Mouse (Mus musculus) ES-E14 (cell line): ENCODE measurements around the gene 4930523C07Rik. TPM values are rescaled to one million over a fixed set of nuclear protein-coding genes. Genes with fewer than 3 reads are reported as not detected.

ENCODE experiments used
- DNase-seq: peaks from one replicate; pipeline ENCODE4 v3.0.0-alpha.2; 2013; ENCODE audit warnings: low read depth, low spot score
- H3K27ac ChIP-seq: 2 replicates; pipeline ENCODE4 v1.5.1; 2012; ENCODE audit warnings: low read depth, mild to moderate bottlenecking, low read length, moderate library complexity, mixed read lengths; ENCODE audit not compliant: poor library complexity, insufficient read depth, severe bottlenecking
- H3K36me3 ChIP-seq: 2 replicates; pipeline ENCODE4 v1.6.1; 2012; ENCODE audit warnings: mild to moderate bottlenecking, low read length, moderate library complexity, mixed read lengths; ENCODE audit not compliant: control insufficient read depth, poor library complexity, insufficient read depth, severe bottlenecking
- H3K4me1 ChIP-seq, 2 experiments: fragments of 150-350 bp in 1 of 2; sonication (generic) in 1 of 2; 2 replicates each; pipeline ENCODE4 v1.6.1; 2012; ENCODE audit warnings: low read length in 2 of 2, mild to moderate bottlenecking in 1 of 2, mixed read lengths in 1 of 2; ENCODE audit not compliant: control insufficient read depth in 2 of 2, insufficient read depth in 2 of 2, poor library complexity in 1 of 2
- H3K4me3 ChIP-seq, 2 experiments: fragments of 150-350 bp in 1 of 2; sonication (generic) in 1 of 2; 2 replicates each; pipeline ENCODE4 v1.5.1; 2012; ENCODE audit warnings: low read length in 2 of 2, low read depth in 1 of 2, mild to moderate bottlenecking in 1 of 2, mixed read lengths in 1 of 2; ENCODE audit not compliant: insufficient read depth in 1 of 2, poor library complexity in 1 of 2, severe bottlenecking in 1 of 2
- H3K9ac ChIP-seq: 2 replicates; pipeline ENCODE4 v1.6.1; 2012; ENCODE audit warnings: low read depth, mild to moderate bottlenecking, low read length, mixed read lengths; ENCODE audit not compliant: poor library complexity, insufficient read depth, severe bottlenecking
- H3K9me3 ChIP-seq: fragments of 150-350 bp; sonication (generic); 2 replicates; pipeline ENCODE4 v1.6.1; 2012; ENCODE audit warnings: low read depth, mild to moderate bottlenecking, low read length; ENCODE audit not compliant: control insufficient read depth, insufficient read depth
- CHD2 ChIP-seq: IDR thresholded peaks from 2 replicates; pipeline ENCODE4 v1.6.1; 2014; ENCODE audit warnings: mild to moderate bottlenecking, low read depth, low read length, inconsistent platforms
- HCFC1 ChIP-seq: IDR thresholded peaks from 2 replicates; pipeline ENCODE4 v1.6.1; 2012; ENCODE audit warnings: low read length, inconsistent platforms, borderline replicate concordance; ENCODE audit not compliant: insufficient read depth
- MAFK ChIP-seq: IDR thresholded peaks from 2 replicates; pipeline ENCODE4 v1.6.1; 2014; ENCODE audit warnings: mild to moderate bottlenecking, low read depth, low read length, inconsistent platforms; ENCODE audit not compliant: insufficient read depth
- ZC3H11A ChIP-seq: IDR thresholded peaks from 2 replicates; pipeline ENCODE4 v1.6.1; 2012; ENCODE audit warnings: low read depth, mild to moderate bottlenecking, inconsistent platforms, low read length, borderline replicate concordance
- ZNF384 ChIP-seq: IDR thresholded peaks from 2 replicates; pipeline ENCODE4 v1.6.1; 2012; ENCODE audit warnings: low read depth, low read length, inconsistent platforms
- in situ Hi-C, 2 experiments: fragments of 600-800 bp; cut with MboI; formaldehyde crosslinking; loops; one replicate each; pipeline ENCODE4 v1.15.1; 2025; ENCODE audit warnings: low sequenced_read_pairs in 2 of 2, inconsistent platforms in 1 of 2; ENCODE audit not compliant: unreplicated experiment in 2 of 2
- total RNA-seq: library from RNA; depleted of rRNA; stranded (reverse); fragments of 300-350 nt; gene quantifications from 2 replicates; pipeline ENCODE4 v1.2.3, GENCODE M21; 2012

Gene 4930523C07Rik
- total RNA-seq, 1 experiment: 0.45 TPM

DNA sequence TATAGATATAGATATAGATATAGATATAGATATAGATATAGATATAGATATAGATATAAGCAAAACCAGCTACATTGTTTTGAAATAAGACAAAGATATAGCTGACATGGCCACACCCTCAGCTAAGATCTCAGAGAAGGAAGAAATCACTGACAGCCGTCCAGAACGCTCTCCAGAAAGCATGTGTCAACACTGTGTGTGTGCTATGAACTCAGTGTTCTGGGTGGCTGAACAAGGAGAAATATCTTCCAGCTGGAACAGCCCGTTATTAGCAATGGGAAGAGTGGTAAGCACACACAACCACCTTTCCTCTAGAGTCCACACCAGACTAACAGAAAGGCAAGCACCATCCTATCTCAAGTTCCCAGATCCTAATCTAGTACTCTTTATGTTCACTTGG is 8.6 kb upstream of the 4930523C07Rik start:
- TF ChIP-seq ZC3H11A: no peak
- TF ChIP-seq HCFC1: no peak
- no peak for TF ChIP-seq CHD2
- TF ChIP-seq ZNF384: no peak
- no peak for TF ChIP-seq MAFK
- Histone ChIP-seq H3K36me3 (no peaks in the 10 kb centered on the region), H3K9ac (no peak overlapping the region), H3K4me1 (no peaks in the 10 kb centered on the region), H3K9me3 (no peaks in the 10 kb centered on the region), H3K4me3 (no peak overlapping the region), H3K27ac (no peak overlapping the region)
- in situ Hi-C loops: no loop called here
- DNase-seq: no peak

DNA sequence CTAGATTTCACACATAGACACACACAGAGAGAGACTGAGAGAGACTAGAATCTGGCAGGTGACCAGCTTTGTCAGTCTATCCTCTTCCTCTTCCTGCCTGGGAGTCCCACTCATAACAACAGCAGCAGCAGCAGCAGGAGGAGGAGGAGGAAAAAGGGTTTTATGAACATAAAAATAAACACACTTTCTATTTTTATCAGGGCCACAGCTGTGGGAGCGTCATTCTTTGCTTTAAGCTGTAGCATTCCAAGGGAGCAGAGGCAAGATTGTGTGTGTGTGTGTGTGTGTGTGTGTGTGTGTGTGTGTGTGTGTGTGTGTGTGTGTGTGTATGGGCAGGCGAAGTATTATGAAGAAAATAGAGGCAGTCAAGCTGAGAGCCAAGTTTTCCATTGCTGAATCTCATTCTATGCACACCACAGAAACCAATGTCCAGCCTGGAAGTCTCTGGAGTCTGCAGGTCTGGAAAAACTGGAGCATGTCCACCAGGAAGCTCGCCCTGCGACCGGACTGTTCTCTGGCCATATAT is 7.1 kb upstream of the 4930523C07Rik start:
- Histone ChIP-seq H3K4me3 (no peak overlapping the region), H3K9me3 (no peaks in the 10 kb centered on the region), H3K36me3 (no peaks in the 10 kb centered on the region), H3K27ac (no peak overlapping the region), H3K9ac (no peak overlapping the region), H3K4me1 (no peaks in the 10 kb centered on the region)
- in situ Hi-C loops: no loop called here
- no peak for DNase-seq
- TF ChIP-seq ZC3H11A: no peak
- TF ChIP-seq MAFK: no peak
- TF ChIP-seq HCFC1: no peak
- no peak for TF ChIP-seq CHD2
- no peak for TF ChIP-seq ZNF384

DNA sequence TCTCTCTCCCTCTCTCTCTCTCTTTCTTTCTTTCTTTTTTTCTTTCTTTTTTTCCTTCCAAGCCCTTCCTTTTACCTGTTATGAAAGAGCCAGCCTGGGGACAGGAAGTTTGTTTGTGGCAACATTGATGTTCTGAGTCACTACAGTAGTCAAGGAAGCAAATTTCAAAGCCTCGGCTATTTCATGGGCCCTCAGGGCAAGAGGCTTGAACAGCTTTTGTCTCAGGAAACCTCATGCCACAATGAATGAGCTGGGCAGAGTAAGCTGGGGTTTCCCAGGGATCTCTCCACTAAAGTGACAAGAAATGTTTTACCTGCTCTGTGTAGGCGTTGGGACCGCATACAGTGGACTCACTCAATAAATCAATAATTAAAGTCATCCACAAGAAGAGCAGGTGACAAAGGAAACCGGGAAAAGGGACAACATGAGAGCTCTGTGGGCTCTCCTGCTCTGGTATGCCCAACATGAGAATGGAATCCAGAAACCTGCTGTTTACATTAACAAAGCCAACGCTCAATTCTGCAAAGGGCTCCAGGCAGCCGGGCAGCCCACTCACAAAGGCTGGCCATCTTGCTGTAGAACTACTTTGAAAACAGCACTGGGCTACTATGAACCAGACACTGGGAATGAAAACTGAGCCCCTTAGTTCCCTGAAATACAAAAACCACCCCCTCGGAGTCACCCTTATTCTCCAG is 4.1 kb upstream of the 4930523C07Rik start:
- Histone ChIP-seq H3K27ac (no peak overlapping the region), H3K4me1 (no peaks in the 10 kb centered on the region; a peak in 1 of 4 replicates), H3K9me3 (no peaks in the 10 kb centered on the region), H3K36me3 (no peaks in the 10 kb centered on the region), H3K9ac (no peak overlapping the region), H3K4me3 (no peak overlapping the region)
- no peak for TF ChIP-seq HCFC1
- TF ChIP-seq CHD2: no peak
- TF ChIP-seq ZNF384: no peak
- TF ChIP-seq ZC3H11A: no peak
- TF ChIP-seq MAFK: no peak
- DNase-seq: no peak
- in situ Hi-C loops: no loop called here

DNA sequence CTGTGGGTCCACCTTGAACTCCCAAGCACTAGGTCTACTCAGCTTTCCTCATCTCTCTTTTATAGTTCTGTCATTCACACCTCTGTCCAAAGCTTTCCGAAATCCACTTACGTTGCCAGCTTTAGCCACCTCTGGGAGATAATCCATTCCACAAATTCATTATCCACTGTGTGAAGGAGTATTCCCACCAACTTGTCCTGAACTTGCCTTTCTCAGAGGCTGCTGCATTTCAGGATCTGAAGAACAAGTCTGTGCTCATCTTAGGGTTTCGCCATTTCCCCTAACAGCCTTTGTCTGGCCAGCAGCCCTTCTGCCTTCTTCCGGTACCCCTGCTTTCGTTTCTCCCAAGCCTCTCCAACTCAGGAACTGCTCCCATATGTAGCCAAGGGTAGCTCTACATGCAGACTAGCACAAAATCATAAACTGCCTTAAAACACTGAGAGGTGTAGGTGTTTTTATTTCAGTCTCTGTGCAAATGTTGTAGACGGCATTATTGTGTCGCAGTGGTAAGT is 2.9 kb upstream of the 4930523C07Rik start:
- in situ Hi-C loops: no loop called here
- H3K36me3 ChIP-seq: no peaks in the 10 kb centered on the region
- TF ChIP-seq ZC3H11A (no peak), CHD2 (no peak), HCFC1 (no peak)
- no peak for DNase-seq
- no peaks in the 10 kb centered on the region for H3K9me3 ChIP-seq
- H3K4me1 ChIP-seq: no peaks in the 10 kb centered on the region; a peak in 1 of 4 replicates
- no peak overlapping the region for H3K4me3 ChIP-seq
- no peak overlapping the region for H3K9ac ChIP-seq
- H3K27ac ChIP-seq: no peak overlapping the region

DNA sequence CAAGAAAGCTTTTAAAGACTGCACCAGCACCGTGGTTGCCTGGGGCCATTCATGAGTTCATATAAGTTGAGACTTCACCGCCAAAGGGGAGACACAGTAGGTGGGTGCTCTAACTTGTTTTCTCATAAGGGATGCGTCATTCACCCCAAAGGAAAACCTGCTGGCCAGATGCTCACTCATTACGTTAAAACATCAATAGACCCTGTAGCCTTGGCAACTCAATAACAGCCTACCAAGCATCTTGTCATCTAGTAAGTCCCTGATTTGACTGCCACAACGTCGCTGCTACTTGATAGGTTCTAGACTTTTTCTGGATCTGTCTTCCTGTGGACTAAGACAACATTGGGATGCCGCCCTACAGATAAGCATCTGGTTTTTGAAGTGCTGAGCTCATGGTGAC is 1.8 kb upstream of the 4930523C07Rik start:
- no peaks in the 10 kb centered on the region for H3K36me3 ChIP-seq
- DNase-seq: no peak
- TF ChIP-seq ZNF384 (no peak), ZC3H11A (no peak), CHD2 (no peak), HCFC1 (no peak), MAFK (no peak)
- no peak overlapping the region for H3K27ac ChIP-seq
- no peaks in the 10 kb centered on the region; a peak in 1 of 4 replicates for H3K4me1 ChIP-seq
- H3K9me3 ChIP-seq: no peaks in the 10 kb centered on the region
- no peak overlapping the region for H3K9ac ChIP-seq
- in situ Hi-C loops: no loop called here
- H3K4me3 ChIP-seq: no peak overlapping the region
